11 mouse cellular contexts compared by ENCODE assay signal in the genomic region with DNA sequence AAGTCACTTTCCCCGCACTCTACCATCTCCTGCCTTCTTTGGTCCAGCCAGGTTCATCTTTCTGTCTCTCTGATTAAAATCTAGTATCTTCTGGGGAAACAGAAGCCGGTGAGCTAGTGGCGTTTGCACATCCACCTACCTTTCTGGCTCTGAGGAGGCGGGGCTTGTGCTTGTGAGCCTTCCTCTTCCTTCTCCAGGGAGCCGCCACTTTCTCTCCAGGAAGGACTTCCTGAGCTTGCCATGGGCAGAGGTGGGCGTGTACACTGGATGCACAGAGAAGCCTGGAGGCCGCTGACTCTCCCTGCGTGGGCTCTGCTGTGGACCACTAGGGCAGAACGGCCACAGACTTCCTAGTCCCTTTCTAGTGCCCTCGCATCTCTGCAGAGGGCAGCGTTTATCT. TPM values are rescaled to one million over a fixed set of nuclear protein-coding genes. Genes with fewer than 3 reads are reported as not detected.
DNase-seq lines count a peak whose midpoint lies in the region; TF ChIP-seq lines count a peak whose summit lies in the region.
"Had no signal": no experiment of that assay in that cellular context is flagged by ENCODE, and none has a peak within 500 bp of the region (broad histone marks: within the 10 kb centered on the region; RNA-seq: fewer than 3 reads in every experiment).

No protein-coding gene starts in this region.

- H3K27me3 ChIP-seq in ES-Bruce4 (ENCODE audit: control insufficient read depth, insufficient read depth, low read length, poor library complexity, severe bottlenecking): no peaks in the 10 kb centered on the region
- H3K27me3 ChIP-seq: neural tube, embryonic 13.5 days had no signal

- TF ChIP-seq POLR2A in ES-Bruce4 (IDR thresholded peaks at IDR 0.05; ENCODE audit: insufficient read depth, low read length): no peak

- H3K36me3 ChIP-seq in ES-Bruce4 (ENCODE audit: control insufficient read depth, insufficient read depth, low read length, poor library complexity, severe bottlenecking): no peaks in the 10 kb centered on the region
- H3K36me3 ChIP-seq: neural tube, embryonic 13.5 days had no signal

- no peak for TF ChIP-seq EP300 in ES-Bruce4 (IDR thresholded peaks at IDR 0.05; ENCODE audit: insufficient read depth, low read depth, low read length)

- DNase-seq in kidney, adult 18-20 months: peak; percentile 25
- no peak for DNase-seq in kidney, adult 11 months
- peak; percentile 85 for DNase-seq in ZHBTc4 (ENCODE audit: low read depth, low spot score)
- DNase-seq in kidney, postnatal 36 days: peak; percentile 23 to 43
- DNase-seq in right cerebral cortex, postnatal 10 days (ENCODE audit: low spot score in 2 of 2): no peak
- no peak for DNase-seq in adrenal gland, adult 8-10 months
- DNase-seq: embryo, embryonic 11 days had no signal

- H3K9ac ChIP-seq in ES-Bruce4 (ENCODE audit: low read depth, poor library complexity, severe bottlenecking): no peak overlapping the region
- H3K9ac ChIP-seq: liver, embryonic 14.5 days; neural tube, embryonic 13.5 days had no signal

- H3K9me3 ChIP-seq in ES-Bruce4 (replicated peaks; ENCODE audit: control insufficient read depth, insufficient read depth, low read length, poor library complexity, severe bottlenecking): no peaks in the 10 kb centered on the region
- H3K9me3 ChIP-seq: neural tube, embryonic 13.5 days had no signal

- TF ChIP-seq CTCF in ES-Bruce4 (IDR thresholded peaks at IDR 0.05; ENCODE audit: low read depth, low read length): no peak

- H3K4me1 ChIP-seq in ES-Bruce4 (ENCODE audit: control insufficient read depth, insufficient read depth, low read length): peaks cover 14% of the 10 kb centered on the region

- H3K27ac ChIP-seq in ES-Bruce4 (ENCODE audit: insufficient read depth, low read length): no peak overlapping the region
- H3K27ac ChIP-seq: liver, embryonic 14.5 days; neural tube, embryonic 13.5 days had no signal

- peak overlapping the region; percentile 38 for H3K4me3 ChIP-seq in ES-Bruce4 (ENCODE audit: low read depth, low read length)
- H3K4me3 ChIP-seq: erythroblast, embryonic 14.5 days; neural tube, embryonic 13.5 days had no signal

RNA-seq across cellular contexts. Expression of gene Clmn, which starts 34.3 kb away (rescaled TPM):
- polyA plus RNA-seq in ES-Bruce4 (2011; ENCODE audit: insufficient read depth, insufficient read length, low read depth, missing spikeins): 11.0 and 14.8 TPM in 2 replicates
- total RNA-seq in adrenal gland, adult 8-10 months (2022): 10 to 100 TPM; 12.7 to 15.3 (median 14.2) TPM

Comparison
In these comparisons a context has a peak if more than half of its experiments do, and no peak if none do; other contexts are left out.
1. DNase-seq: peak in kidney, adult 18-20 months (single experiment), ZHBTc4 (single experiment) and kidney, postnatal 36 days (2 of 2); none in kidney, adult 11 months (single experiment), right cerebral cortex, postnatal 10 days (0 of 2) and adrenal gland, adult 8-10 months (single experiment).